Mouse (Mus musculus) megakaryocyte-erythroid progenitor cell, adult 5-6 weeks (primary cell): ENCODE data around the gene Camkmt. TPM values are rescaled to one million over a fixed set of nuclear protein-coding genes. Genes with fewer than 3 reads are reported as not detected.
A peak's percentile ranks its signal among the peaks of the same experiment; 100 is the strongest.

Experiments used
- ATAC-seq: replicated peaks from 2 replicates; pipeline ENCODE4 v1.8.0; 2016; ENCODE audit warnings: mild to moderate bottlenecking, inconsistent platforms; ENCODE audit not compliant: severe bottlenecking, poor library complexity, low FRiP score, low TSS enrichment
- total RNA-seq, 2 experiments: library from RNA; stranded (forward) in 1 of 2; stranded (reverse) in 1 of 2; fragments of 200-1000, 215-1000 nt in 1 of 2; fragments of >200 nt in 1 of 2; fragmentation: Nextera tagmentation in 1 of 2; gene quantifications; 2 replicates each; pipeline ENCODE4 v1.2.3; 2014 to 2017

The Camkmt gene
- total RNA-seq, 2 experiments from 2014 or later, result 3.1 to 5.6 TPM

GRCm38 (mm10) chr17:85393091-85393890 is 302.9 kb downstream of the Camkmt start:
- no peak for ATAC-seq

GRCm38 (mm10) chr17:85393891-85394321 is 303.6 kb downstream of the Camkmt start:
- ATAC-seq, result no peak

GRCm38 (mm10) chr17:85395502-85395901 is 305.1 kb downstream of the Camkmt start:
- 0 out of 2 replicates have a peak, but pooled peaks have one; percentile 47 for ATAC-seq

DNA sequence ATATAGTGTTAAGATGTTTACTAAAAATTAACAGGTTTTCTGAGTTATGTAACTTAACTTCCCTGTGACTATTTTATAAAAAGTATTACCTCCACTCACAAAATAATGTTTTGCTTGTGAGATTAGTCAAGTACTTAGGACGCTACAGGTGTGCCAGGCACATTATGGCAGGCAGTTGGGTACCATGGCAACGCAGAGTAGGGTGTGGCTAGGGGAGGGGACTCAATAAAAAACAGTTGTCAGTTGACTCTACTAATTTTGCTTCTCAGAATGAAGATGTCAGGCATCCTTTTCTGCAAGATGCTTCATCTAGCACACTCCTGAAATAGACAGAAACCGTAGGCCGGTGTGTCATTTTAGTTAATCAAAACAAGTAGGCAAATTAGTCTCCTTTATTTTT is 310.4 kb downstream of the Camkmt start:
- no peak for ATAC-seq

DNA sequence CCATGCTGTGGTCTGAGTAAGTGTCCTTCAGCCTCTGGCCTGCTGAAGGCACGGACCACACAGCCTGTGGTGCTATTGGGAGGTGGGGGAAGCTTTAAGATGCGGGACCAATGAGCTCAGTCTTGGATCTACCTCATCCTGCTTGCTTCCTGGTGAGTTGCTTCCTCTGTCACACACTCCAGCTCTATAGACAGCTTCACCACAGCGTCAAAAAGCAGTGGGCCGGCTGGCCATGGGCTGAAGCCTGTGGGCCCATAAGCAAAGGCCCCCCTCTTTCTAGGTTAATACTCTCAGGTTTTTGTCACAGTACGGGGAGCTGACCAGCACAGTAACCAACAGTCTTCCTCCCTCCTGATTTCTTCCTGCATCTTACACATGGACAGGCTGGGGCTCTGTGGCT is 314.8 kb downstream of the Camkmt start:
- ATAC-seq, result no peak

DNA sequence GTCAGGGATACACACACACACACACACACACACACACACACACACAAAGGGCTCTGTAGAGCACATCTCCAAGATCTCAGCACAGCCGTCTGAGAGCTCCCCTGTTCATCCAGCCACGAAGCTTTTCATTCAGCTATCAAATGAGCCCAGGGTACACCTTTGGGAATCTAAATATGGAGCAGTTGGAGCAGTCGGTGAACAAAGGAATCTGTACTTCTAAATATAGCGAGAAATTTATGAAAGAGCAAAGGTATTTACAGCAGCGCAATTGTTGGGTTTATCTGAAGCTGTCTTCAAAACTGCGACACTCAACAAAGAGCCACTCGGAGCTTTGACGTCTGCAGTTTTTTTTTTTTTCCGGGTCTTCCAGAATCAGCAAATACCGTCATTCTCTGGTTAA is 315.8 kb downstream of the Camkmt start:
- ATAC-seq, result no peak

- ATAC-seq, result no peak
These were observed 338.5 kb downstream of the Camkmt start for GRCm38 (mm10) chr17:85428831-85429230.

DNA sequence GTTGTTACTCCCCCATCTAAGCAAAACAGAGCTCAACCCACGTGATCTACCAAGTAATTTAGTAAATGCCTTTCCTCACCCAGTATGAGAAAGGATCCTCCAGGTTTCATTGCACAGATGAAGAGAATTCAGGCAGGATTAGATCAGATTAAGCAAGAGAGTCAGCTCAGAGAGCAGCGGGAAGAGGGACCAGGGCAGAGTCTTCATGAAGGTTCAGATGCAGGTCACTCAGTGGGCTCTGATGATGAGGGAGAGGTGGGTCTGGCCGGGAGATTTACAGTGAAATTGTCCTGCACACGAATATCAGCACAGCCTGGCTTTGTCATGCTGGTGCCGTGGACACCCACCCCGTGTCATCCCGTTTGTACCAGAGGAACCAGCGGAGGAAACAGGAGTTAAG is 342.6 kb downstream of the Camkmt start:
- ATAC-seq, result no peak

- no peak for ATAC-seq
These were observed 352.7 kb downstream of the Camkmt start for GRCm38 (mm10) chr17:85443036-85443435.

- ATAC-seq, result peak; percentile 86
These were observed 364.1 kb downstream of the Camkmt start for GRCm38 (mm10) chr17:85454419-85454983.

DNA sequence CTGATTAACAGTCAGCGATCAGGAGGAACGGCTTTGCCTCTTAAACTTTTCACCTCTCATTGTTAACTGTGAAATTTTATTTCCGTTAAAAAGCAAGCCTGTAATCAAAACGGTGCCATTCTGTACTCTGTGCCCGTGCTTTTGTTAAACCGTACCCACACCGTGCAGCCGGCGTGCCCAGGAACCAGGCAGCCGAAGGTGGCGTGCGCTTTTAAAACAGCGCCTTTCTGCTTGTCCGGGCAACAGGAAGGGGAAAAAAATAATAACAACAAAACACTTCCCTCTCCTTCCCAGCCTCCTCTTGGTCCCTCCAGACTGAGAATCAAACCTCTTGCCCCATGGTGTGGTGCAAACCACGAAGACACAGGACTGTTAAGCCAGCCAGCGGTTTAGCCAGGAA is 364.7 kb downstream of the Camkmt start:
- ATAC-seq, result no peak

- ATAC-seq, result 0 out of 2 replicates have a peak, but pooled peaks have one; percentile 21
These were observed 367.7 kb downstream of the Camkmt start for GRCm38 (mm10) chr17:85458075-85458474.

- ATAC-seq, result no peak
These were observed 368.2 kb downstream of the Camkmt start for GRCm38 (mm10) chr17:85458589-85458988.

GRCm38 (mm10) chr17:85461577-85461976 is 371.2 kb downstream of the Camkmt start:
- ATAC-seq, result no peak

GRCm38 (mm10) chr17:85463497-85464392 is 373.4 kb downstream of the Camkmt start:
- no peak for ATAC-seq

DNA sequence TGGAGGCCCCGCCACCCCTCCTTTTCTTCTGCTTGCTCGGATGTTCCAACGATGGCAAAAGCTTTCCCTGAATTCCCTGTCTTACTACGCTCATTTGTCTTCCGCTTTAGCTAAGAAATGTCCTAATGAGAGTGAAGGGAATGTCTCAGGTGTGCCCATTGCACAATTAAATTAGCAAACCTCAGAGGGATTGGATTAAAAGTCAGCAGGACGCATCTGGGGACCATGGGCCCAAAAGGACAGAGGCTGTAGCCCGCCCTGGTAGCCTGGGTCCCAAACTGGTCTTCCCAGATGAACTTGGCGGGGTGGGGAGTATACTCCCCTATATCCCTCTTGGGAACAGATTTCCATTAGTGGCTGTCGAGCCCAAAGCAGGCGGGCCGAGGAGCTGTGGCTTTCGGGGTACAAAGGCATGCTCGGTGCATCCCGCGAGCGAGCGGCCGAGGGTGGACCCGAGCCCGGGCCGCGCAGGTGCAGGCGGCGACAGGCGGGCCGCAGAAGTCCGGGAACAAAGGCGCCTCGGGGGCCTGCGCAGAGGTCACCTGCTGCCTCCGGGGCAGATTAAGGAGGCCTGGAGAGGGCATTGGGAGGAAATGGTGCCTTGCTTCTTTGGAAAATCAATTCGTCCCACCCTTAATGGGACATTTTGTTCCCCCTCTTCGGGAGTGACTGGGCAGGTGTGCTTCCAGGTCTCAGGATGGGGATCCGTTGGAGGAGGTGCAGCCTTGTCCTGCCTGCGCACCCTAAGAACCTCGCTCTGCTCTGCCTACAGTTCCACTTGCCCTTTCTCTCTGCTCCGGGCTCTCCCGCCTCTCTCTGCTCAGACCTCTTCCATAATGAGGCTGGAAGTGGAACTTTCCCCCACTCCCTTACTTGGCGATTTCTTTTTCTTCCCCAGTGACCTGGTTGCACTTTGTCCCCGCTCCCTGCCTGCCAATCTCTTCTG is 374.4 kb downstream of the Camkmt start:
- ATAC-seq, result no peak

DNA sequence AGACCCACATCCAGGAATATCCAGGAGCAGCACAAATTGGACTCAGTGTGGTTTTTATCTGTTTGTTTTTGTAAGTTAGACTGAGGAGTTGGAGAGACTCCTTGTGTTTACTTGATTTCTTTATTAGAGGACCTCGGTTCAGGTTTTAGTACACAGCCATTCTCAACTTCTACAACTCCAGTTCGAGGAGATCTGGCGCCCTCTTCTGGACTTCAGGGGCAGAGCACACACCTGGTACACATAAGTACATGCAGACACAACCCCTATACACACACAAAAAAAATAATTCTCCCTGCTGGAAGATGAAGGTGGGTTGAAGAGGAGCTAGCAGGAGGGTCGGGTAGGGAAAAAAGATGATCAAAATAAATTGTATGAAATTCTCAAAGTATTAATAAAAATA is 379.4 kb downstream of the Camkmt start:
- ATAC-seq, result no peak

GRCm38 (mm10) chr17:85472687-85473202 is 382.4 kb downstream of the Camkmt start:
- ATAC-seq, result no peak

DNA sequence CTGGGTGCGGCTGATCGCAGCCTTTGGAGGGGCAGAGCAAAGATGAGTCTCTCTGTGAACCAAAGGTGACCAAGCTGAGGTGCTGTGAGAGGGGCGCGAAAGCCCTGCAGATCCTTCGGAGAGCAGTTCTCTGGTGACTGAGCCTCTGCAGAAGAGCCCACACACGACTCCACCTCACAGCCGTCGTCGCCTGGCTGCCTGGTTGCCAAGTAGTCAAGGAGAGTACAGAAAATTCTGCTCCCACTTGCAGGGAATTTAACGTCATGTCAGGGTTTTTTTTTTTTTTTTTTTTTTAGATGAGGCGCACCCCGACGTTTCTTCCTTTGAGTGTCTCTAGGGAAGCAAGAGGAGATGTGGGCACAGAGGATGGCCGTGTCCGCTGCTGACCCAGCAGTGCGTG is 382.9 kb downstream of the Camkmt start:
- no peak for ATAC-seq
